Mouse (Mus musculus): ENCODE measurements around the gene Sirpb1b. TPM values are rescaled to one million over a fixed set of nuclear protein-coding genes. Genes with fewer than 3 reads are reported as not detected.
"Not testable (repeated sequence)": the region's sequence is repeated elsewhere in the genome, so short reads cannot be mapped to it uniquely, and the experiment has no call there.

The Sirpb1b gene
- not detected in 2 replicates for polyA plus RNA-seq (2015; fragmentation: Nextera tagmentation; extraction: Ambion mirVana)

GRCm38 (mm10) chr3:15574887-15575286, at the start of gene Sirpb1b:
Sirpb1b (minus strand) TSS chr3:15575065.
- not testable (repeated sequence) for H3K4me1 ChIP-seq (ENCODE audit: control insufficient read depth, insufficient read depth, low read length); H3K9ac ChIP-seq (ENCODE audit: low read depth, low read length); H3K27me3 ChIP-seq (ENCODE audit: control insufficient read depth, insufficient read depth, low read depth, low read length); H3K4me2 ChIP-seq (ENCODE audit: low read length); ATAC-seq; H3K9me3 ChIP-seq (replicated peaks; ENCODE audit: control insufficient read depth, low read length, poor library complexity, severe bottlenecking); H3K36me3 ChIP-seq (ENCODE audit: control insufficient read depth, insufficient read depth, low read length); H3K27ac ChIP-seq (ENCODE audit: low read length); H3K4me3 ChIP-seq (ENCODE audit: low read depth, low read length)
- WGBS = no CpG with 5 or more reads among the region's 1 CpGs

- ATAC-seq; H3K4me1 ChIP-seq (ENCODE audit: control insufficient read depth, insufficient read depth, low read length); H3K36me3 ChIP-seq (ENCODE audit: control insufficient read depth, insufficient read depth, low read length); H3K4me2 ChIP-seq (ENCODE audit: low read length); H3K27ac ChIP-seq (ENCODE audit: low read length); H3K4me3 ChIP-seq (ENCODE audit: low read depth, low read length); H3K9ac ChIP-seq (ENCODE audit: low read depth, low read length); H3K9me3 ChIP-seq (replicated peaks; ENCODE audit: control insufficient read depth, low read length, poor library complexity, severe bottlenecking); H3K27me3 ChIP-seq (ENCODE audit: control insufficient read depth, insufficient read depth, low read depth, low read length): not testable (repeated sequence)
- 95% methylated on average over 2 of the region's 2 CpGs for WGBS
These were observed 15.7 kb upstream of the Sirpb1b start for GRCm38 (mm10) chr3:15590377-15591117.

- not testable (repeated sequence) for H3K4me1 ChIP-seq (ENCODE audit: control insufficient read depth, insufficient read depth, low read length); H3K4me3 ChIP-seq (ENCODE audit: low read depth, low read length); H3K36me3 ChIP-seq (ENCODE audit: control insufficient read depth, insufficient read depth, low read length); ATAC-seq; H3K9ac ChIP-seq (ENCODE audit: low read depth, low read length); H3K4me2 ChIP-seq (ENCODE audit: low read length); H3K27me3 ChIP-seq (ENCODE audit: control insufficient read depth, insufficient read depth, low read depth, low read length); H3K27ac ChIP-seq (ENCODE audit: low read length); H3K9me3 ChIP-seq (replicated peaks; ENCODE audit: control insufficient read depth, low read length, poor library complexity, severe bottlenecking)
- whole genome bisulfite sequencing = 69% methylated on average over 1 of the region's 1 CpGs
These were observed 11.8 kb upstream of the Sirpb1b start for GRCm38 (mm10) chr3:15586665-15587064.

GRCm38 (mm10) chr3:15583452-15583851, 8.6 kb upstream of the Sirpb1b start:
- H3K9me3 ChIP-seq (replicated peaks; ENCODE audit: control insufficient read depth, low read length, poor library complexity, severe bottlenecking) = no peaks in the 10 kb centered on the region
- H3K27ac ChIP-seq (ENCODE audit: low read length) = no peak overlapping the region
- no peak for ATAC-seq
- H3K4me3 ChIP-seq (ENCODE audit: low read depth, low read length) = no peak overlapping the region
- no peak overlapping the region for H3K4me2 ChIP-seq (ENCODE audit: low read length)
- no peaks in the 10 kb centered on the region for H3K27me3 ChIP-seq (ENCODE audit: control insufficient read depth, insufficient read depth, low read depth, low read length)
- 81% methylated on average over 1 of the region's 1 CpGs for WGBS
- no peaks in the 10 kb centered on the region for H3K36me3 ChIP-seq (ENCODE audit: control insufficient read depth, insufficient read depth, low read length)
- no peaks in the 10 kb centered on the region for H3K4me1 ChIP-seq (ENCODE audit: control insufficient read depth, insufficient read depth, low read length)
- no peak overlapping the region for H3K9ac ChIP-seq (ENCODE audit: low read depth, low read length)

- H3K4me1 ChIP-seq (ENCODE audit: control insufficient read depth, insufficient read depth, low read length); H3K4me2 ChIP-seq (ENCODE audit: low read length); ATAC-seq; H3K9ac ChIP-seq (ENCODE audit: low read depth, low read length); H3K4me3 ChIP-seq (ENCODE audit: low read depth, low read length); H3K9me3 ChIP-seq (replicated peaks; ENCODE audit: control insufficient read depth, low read length, poor library complexity, severe bottlenecking); H3K36me3 ChIP-seq (ENCODE audit: control insufficient read depth, insufficient read depth, low read length); H3K27ac ChIP-seq (ENCODE audit: low read length); H3K27me3 ChIP-seq (ENCODE audit: control insufficient read depth, insufficient read depth, low read depth, low read length): not testable (repeated sequence)
- 81% methylated on average over 3 of the region's 3 CpGs for WGBS
These were observed 8.1 kb upstream of the Sirpb1b start for GRCm38 (mm10) chr3:15582948-15583347.

- not testable (repeated sequence) for H3K27ac ChIP-seq (ENCODE audit: low read length); H3K4me1 ChIP-seq (ENCODE audit: control insufficient read depth, insufficient read depth, low read length); H3K27me3 ChIP-seq (ENCODE audit: control insufficient read depth, insufficient read depth, low read depth, low read length); ATAC-seq; H3K4me2 ChIP-seq (ENCODE audit: low read length); H3K36me3 ChIP-seq (ENCODE audit: control insufficient read depth, insufficient read depth, low read length); H3K9me3 ChIP-seq (replicated peaks; ENCODE audit: control insufficient read depth, low read length, poor library complexity, severe bottlenecking); H3K9ac ChIP-seq (ENCODE audit: low read depth, low read length); H3K4me3 ChIP-seq (ENCODE audit: low read depth, low read length)
These were observed 1.6 kb upstream of the Sirpb1b start for GRCm38 (mm10) chr3:15576466-15576865.

GRCm38 (mm10) chr3:15528589-15528988, 46.3 kb downstream of the Sirpb1b start:
- Histone ChIP-seq H3K4me1 (ENCODE audit: control insufficient read depth, insufficient read depth, low read length) (no peaks in the 10 kb centered on the region), H3K4me2 (ENCODE audit: low read length) (no peak overlapping the region), H3K27me3 (ENCODE audit: control insufficient read depth, insufficient read depth, low read depth, low read length) (no peaks in the 10 kb centered on the region), H3K9me3 (replicated peaks; ENCODE audit: control insufficient read depth, low read length, poor library complexity, severe bottlenecking) (0 out of 2 replicates have a peak, but pooled peaks cover 3% of the 10 kb centered on the region), H3K36me3 (ENCODE audit: control insufficient read depth, insufficient read depth, low read length) (no peaks in the 10 kb centered on the region), H3K9ac (ENCODE audit: low read depth, low read length) (no peak overlapping the region), H3K4me3 (ENCODE audit: low read depth, low read length) (no peak overlapping the region), H3K27ac (ENCODE audit: low read length) (no peak overlapping the region)
- no peak for ATAC-seq

- not testable (repeated sequence) for ATAC-seq; H3K36me3 ChIP-seq (ENCODE audit: control insufficient read depth, insufficient read depth, low read length); H3K4me2 ChIP-seq (ENCODE audit: low read length); H3K27ac ChIP-seq (ENCODE audit: low read length); H3K9me3 ChIP-seq (replicated peaks; ENCODE audit: control insufficient read depth, low read length, poor library complexity, severe bottlenecking); H3K4me3 ChIP-seq (ENCODE audit: low read depth, low read length); H3K4me1 ChIP-seq (ENCODE audit: control insufficient read depth, insufficient read depth, low read length); H3K27me3 ChIP-seq (ENCODE audit: control insufficient read depth, insufficient read depth, low read depth, low read length); H3K9ac ChIP-seq (ENCODE audit: low read depth, low read length)
- WGBS = 89% methylated on average over 9 of the region's 11 CpGs
These were observed 61.3 kb downstream of the Sirpb1b start for GRCm38 (mm10) chr3:15513608-15514007.

GRCm38 (mm10) chr3:15507792-15508321, 67.0 kb downstream of the Sirpb1b start:
- 83% methylated on average over 3 of the region's 3 CpGs for WGBS
- not testable (repeated sequence) for H3K36me3 ChIP-seq (ENCODE audit: control insufficient read depth, insufficient read depth, low read length); ATAC-seq; H3K27ac ChIP-seq (ENCODE audit: low read length); H3K27me3 ChIP-seq (ENCODE audit: control insufficient read depth, insufficient read depth, low read depth, low read length); H3K4me1 ChIP-seq (ENCODE audit: control insufficient read depth, insufficient read depth, low read length); H3K9me3 ChIP-seq (replicated peaks; ENCODE audit: control insufficient read depth, low read length, poor library complexity, severe bottlenecking); H3K4me2 ChIP-seq (ENCODE audit: low read length); H3K9ac ChIP-seq (ENCODE audit: low read depth, low read length); H3K4me3 ChIP-seq (ENCODE audit: low read depth, low read length)

Data from midbrain, embryonic 16.5 days (tissue).